Mouse (Mus musculus) kidney, adult 2 months (tissue): ENCODE measurements around the gene Cmtm7.

ENCODE experiments used
- CTCF ChIP-seq: fragments of 200-500 bp; conservative IDR thresholded peaks from 2 replicates; pipeline ENCODE4 v1.5.1; 2011; ENCODE audit warnings: low read depth, mild to moderate bottlenecking, control low read depth, low read length, moderate library complexity, mixed read lengths; ENCODE audit not compliant: insufficient read depth, insufficient read length
- POLR2A ChIP-seq: fragments of 200-500 bp; IDR thresholded peaks from one replicate; pipeline ENCODE4 v1.6.1; 2011; ENCODE audit warnings: low read depth, low read length, control low read depth

DNA sequence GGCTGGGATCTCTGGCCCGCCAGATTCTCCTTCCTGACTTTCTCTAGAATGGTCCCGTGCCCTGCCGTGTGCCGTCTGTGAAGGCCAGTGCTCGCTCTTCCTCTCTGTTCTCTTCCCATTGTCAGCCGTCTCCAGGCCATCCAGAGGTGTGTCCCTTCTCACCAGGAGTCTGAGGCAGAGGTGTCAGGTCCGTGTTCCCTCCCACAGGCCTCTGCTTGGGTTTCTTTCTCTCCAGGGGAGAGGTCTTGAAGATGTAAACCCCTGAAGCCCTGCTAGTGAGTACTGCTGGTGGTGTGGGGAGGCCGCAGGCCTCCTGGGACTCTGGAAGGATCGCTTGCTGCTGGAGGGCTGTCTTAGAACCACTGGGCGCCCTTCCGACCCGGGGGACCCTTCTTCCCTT, 34.2 kb downstream of the Cmtm7 start:
- TF ChIP-seq POLR2A (no peak), CTCF (no peak)
